Mouse (Mus musculus): ENCODE data around the gene Elp1.

DNA sequence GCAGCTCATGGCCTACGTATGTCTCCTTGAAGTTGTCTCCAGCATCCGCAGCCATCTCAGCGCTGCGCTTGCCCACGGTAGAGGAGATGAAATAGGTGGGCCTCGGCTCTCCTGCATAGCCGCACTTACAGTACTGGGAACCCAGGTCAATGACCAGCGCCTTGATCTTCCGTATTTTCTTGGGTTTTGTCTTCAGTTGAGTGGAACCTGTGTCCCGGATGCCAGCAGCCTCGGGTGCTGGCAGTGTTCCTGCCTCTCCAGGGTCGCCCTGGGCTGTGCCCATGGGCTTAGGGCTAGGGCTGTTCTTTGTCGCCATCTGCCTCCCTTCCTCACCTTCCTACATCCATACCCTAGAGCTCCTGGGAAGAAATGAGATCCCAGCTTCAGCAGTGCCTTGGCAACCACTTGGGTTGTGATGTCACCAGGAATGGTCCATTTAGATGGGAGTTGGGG, 61.1 kb downstream of the Elp1 start, which contains the start of gene Actl7b:
- TF ChIP-seq POLR2A (IDR thresholded peaks at IDR 0.05; ENCODE audit: insufficient read length, low read depth) (no peak), POLR2AphosphoS2 (IDR thresholded peaks at IDR 0.05; ENCODE audit: insufficient read length, low read depth) (no peak), USF1 (IDR thresholded peaks at IDR 0.05; ENCODE audit: low read depth) (no peak), E2F4 (IDR thresholded peaks at IDR 0.05; ENCODE audit: insufficient read depth) (no peak), MYOG (IDR thresholded peaks at IDR 0.05; ENCODE audit: control insufficient read depth in 1 of 3, insufficient read depth in 1 of 3, insufficient read length in 2 of 3, low read depth in 2 of 3) (no peak), TCF12 (IDR thresholded peaks at IDR 0.05; ENCODE audit: insufficient read depth, poor library complexity, severe bottlenecking) (no peak)

All from myocyte (in vitro differentiated cells).